Mouse (Mus musculus) heart, embryonic 12.5 days (tissue): ENCODE results near the gene Cfap45. TPM values are rescaled to one million over a fixed set of nuclear protein-coding genes. Genes with fewer than 3 reads are reported as not detected.

ENCODE experiments used
- ATAC-seq: fragments of 200-750 bp; cut with Nextera tagmentation; 2 replicates; pipeline ENCODE4 v1.8.0; 2017; ENCODE audit warnings: moderate TSS enrichment, moderate library complexity; ENCODE audit not compliant: insufficient number of reproducible peaks, low FRiP score
- H3K27ac ChIP-seq: fragments of 300-500 bp; sonication (generic); 2 replicates; pipeline ENCODE4 v1.5.1; 2016; ENCODE audit warnings: mild to moderate bottlenecking, moderate library complexity; ENCODE audit not compliant: poor library complexity, severe bottlenecking
- H3K27me3 ChIP-seq: fragments of 300-500 bp; sonication (generic); replicated peaks from 2 replicates; pipeline ENCODE4 v1.6.1; 2016; ENCODE audit warnings: mild to moderate bottlenecking, moderate library complexity
- H3K36me3 ChIP-seq: fragments of 300-500 bp; sonication (generic); 2 replicates; pipeline ENCODE4 v1.6.1; 2016; ENCODE audit warnings: mild to moderate bottlenecking, moderate library complexity
- H3K4me1 ChIP-seq: fragments of 300-500 bp; sonication (generic); replicated peaks from 2 replicates; pipeline ENCODE4 v1.6.1; 2016; ENCODE audit warnings: mild to moderate bottlenecking
- H3K4me2 ChIP-seq: fragments of 300-500 bp; sonication (generic); 2 replicates; pipeline ENCODE4 v1.6.1; 2016; ENCODE audit warnings: mild to moderate bottlenecking, moderate library complexity
- H3K4me3 ChIP-seq: fragments of 300-500 bp; sonication (generic); 2 replicates; pipeline ENCODE4 v1.5.1; 2016; ENCODE audit warnings: mild to moderate bottlenecking
- H3K9ac ChIP-seq: fragments of 300-500 bp; sonication (generic); 2 replicates; pipeline ENCODE4 v1.6.1; 2016; ENCODE audit warnings: mild to moderate bottlenecking, moderate library complexity
- H3K9me3 ChIP-seq: fragments of 300-500 bp; sonication (generic); replicated peaks from 2 replicates; pipeline ENCODE4 v1.6.1; 2016; ENCODE audit warnings: mild to moderate bottlenecking, moderate library complexity
- WGBS: fragments of 180-500 bp; shearing (Covaris S2); methylation state at CpG from one replicate; pipeline ENCODE4 v1.1.7; 2016; 5-methylcytosine and 5-hydroxymethylcytosine counted together
- polyA plus RNA-seq: library from polyadenylated mRNA; unstranded; fragments of >200 nt; fragmentation: Nextera tagmentation; extraction: Ambion mirVana; gene quantifications from 2 replicates; pipeline ENCODE4 v1.2.1, GENCODE M21; 2016

Cfap45 gene
- polyA plus RNA-seq, 1 experiment from 2014 or later: 1.7 TPM

DNA sequence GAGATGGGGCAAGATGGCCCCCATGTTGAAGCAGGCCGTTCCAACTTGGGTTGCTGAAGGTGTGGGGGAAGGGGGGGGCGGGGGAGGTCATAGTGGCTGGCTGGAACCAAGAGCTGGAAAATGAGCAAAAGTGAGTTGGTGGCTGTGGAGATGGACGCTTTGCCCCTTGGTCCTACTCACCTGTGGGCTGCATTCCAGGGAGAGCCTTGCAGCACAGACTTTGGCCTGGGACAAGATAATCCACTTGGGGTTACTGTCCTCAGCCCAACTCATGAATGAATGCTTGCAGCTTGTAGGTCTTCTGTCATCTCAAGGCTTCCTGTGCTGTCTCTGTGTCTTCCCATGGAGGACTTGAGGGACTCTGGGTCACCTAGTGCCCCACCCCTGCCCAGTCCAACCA lies 12.9 kb upstream of the Cfap45 start:
- no peak; the same call in 1 of the 2 replicates for ATAC-seq
- H3K4me2 ChIP-seq: no peak overlapping the region
- H3K4me1 ChIP-seq: peaks cover 86% of the 10 kb centered on the region
- H3K27ac ChIP-seq: peak overlapping the region; percentile 67
- H3K27me3 ChIP-seq: no peaks in the 10 kb centered on the region
- no peak overlapping the region for H3K9ac ChIP-seq
- 69% methylated on average over 3 of the region's 3 CpGs for WGBS
- peaks cover 45% of the 10 kb centered on the region for H3K36me3 ChIP-seq
- H3K9me3 ChIP-seq: no peaks in the 10 kb centered on the region
- H3K4me3 ChIP-seq: no peak overlapping the region

DNA sequence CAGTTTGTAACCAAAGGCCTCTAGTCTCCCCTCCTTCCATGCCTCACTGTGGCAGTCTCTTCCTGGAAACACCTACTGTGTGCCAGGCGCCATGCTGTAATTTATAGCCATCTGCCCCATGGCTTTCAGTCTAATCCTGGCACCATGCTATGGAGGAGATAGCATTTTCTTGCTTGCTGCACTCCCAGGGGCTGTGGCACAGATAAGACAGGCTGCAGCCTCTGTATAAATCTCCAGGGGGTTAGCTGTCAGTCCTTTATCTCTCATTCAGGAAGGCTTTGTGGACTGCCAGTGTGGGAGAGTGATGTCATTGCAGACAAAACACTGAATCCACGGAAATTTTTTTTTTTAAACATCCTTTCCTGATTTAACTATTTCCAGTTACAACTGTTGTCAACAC lies 12.4 kb upstream of the Cfap45 start:
- H3K4me2 ChIP-seq: no peak overlapping the region
- H3K27ac ChIP-seq: peak overlapping the region; percentile 67
- ATAC-seq: peak; percentile 72
- H3K4me3 ChIP-seq: no peak overlapping the region
- no peaks in the 10 kb centered on the region for H3K27me3 ChIP-seq
- H3K9me3 ChIP-seq: no peaks in the 10 kb centered on the region
- H3K4me1 ChIP-seq: peaks cover 86% of the 10 kb centered on the region
- 17% methylated on average over 2 of the region's 2 CpGs for WGBS
- peaks cover 45% of the 10 kb centered on the region for H3K36me3 ChIP-seq
- H3K9ac ChIP-seq: no peak overlapping the region

DNA sequence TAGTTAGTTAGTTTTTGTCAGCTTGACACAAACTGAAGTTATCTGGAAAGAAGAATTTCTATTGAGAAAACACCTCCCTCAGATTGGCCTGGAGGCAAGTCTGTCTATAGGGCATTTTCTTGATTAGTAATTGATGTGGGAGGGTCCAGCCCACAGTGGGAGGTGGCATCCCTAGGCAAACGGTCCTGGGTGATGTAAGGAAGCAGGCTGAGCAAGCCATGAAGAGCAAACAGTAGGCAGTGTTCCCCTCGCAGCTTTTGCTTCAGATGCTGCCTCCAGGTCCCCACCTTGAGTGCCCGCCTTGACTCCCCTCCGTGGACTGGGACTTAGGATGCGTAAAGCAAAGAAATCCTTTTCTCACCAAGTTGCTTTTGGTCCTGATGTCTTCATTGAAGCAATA lies 11.4 kb upstream of the Cfap45 start:
- peaks cover 86% of the 10 kb centered on the region for H3K4me1 ChIP-seq
- no peaks in the 10 kb centered on the region for H3K9me3 ChIP-seq
- H3K4me3 ChIP-seq: no peak overlapping the region
- H3K36me3 ChIP-seq: peaks cover 45% of the 10 kb centered on the region
- 72% methylated on average over 5 of the region's 5 CpGs for WGBS
- H3K4me2 ChIP-seq: no peak overlapping the region
- no peak overlapping the region; the same call in 1 of the 2 replicates for H3K9ac ChIP-seq
- H3K27me3 ChIP-seq: no peaks in the 10 kb centered on the region
- ATAC-seq: no peak
- H3K27ac ChIP-seq: peak overlapping the region; percentile 42; the same call in 1 of the 2 replicates

DNA sequence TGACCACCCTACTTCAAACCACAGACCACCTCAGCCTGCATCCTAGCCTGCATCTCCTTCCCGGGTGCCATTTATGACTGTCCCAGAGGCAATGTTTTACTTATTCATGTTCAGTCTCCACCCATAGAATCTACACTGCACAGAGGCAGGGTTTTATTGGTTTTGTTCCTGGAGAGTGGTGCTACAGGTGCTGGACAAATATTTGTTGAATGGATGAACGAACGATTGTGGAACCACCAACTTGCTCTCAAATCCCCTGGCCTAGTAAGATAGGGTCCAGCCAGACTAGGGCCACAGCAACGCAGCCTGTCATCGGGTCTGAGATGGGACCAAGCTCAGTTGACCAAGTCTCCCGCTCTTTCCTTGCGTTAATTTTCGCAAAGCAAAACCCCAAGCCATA lies 10.6 kb upstream of the Cfap45 start:
- 46% methylated on average over 8 of the region's 8 CpGs for whole genome bisulfite sequencing
- Histone ChIP-seq H3K4me1 (peaks cover 84% of the 10 kb centered on the region), H3K27ac (peak overlapping the region; percentile 56; the same call in 1 of the 2 replicates)

DNA sequence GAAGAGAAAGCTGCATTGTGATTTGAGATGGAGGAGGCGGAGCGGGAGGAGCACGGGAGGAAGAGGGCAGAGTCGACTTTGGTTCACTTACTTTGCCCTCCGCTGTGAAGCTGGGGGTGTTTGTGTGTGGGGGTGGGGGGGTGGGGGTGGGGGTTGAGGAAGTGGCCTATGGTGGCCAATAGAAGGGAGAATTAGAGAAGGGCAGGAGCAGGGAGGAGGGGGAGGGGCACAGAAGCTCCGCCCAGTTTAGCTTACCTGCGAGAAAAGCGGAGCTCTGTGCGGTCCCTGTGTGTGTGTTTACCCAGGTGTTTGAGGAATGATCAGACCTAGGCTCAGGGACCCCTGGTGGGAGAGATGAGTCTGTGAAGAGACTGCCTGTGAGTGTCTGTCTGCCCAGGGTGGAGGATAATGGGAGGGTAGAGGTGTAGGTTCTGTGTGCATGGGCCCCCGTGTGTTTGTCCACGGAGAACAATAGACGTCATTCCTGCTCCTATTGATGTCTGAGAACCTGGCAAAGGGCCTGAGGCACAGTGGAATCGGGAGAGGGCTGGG lies 10.1 kb upstream of the Cfap45 start:
- no peak overlapping the region for H3K4me2 ChIP-seq
- ATAC-seq: no peak

More for the DNA sequence above, 10.6 kb upstream of the Cfap45 start:
- H3K4me2 ChIP-seq: no peak overlapping the region
- H3K9me3 ChIP-seq: no peaks in the 10 kb centered on the region
- no peaks in the 10 kb centered on the region for H3K27me3 ChIP-seq
- no peak overlapping the region for H3K9ac ChIP-seq
- ATAC-seq: no peak
- H3K36me3 ChIP-seq: peaks cover 42% of the 10 kb centered on the region
- no peak overlapping the region for H3K4me3 ChIP-seq

DNA sequence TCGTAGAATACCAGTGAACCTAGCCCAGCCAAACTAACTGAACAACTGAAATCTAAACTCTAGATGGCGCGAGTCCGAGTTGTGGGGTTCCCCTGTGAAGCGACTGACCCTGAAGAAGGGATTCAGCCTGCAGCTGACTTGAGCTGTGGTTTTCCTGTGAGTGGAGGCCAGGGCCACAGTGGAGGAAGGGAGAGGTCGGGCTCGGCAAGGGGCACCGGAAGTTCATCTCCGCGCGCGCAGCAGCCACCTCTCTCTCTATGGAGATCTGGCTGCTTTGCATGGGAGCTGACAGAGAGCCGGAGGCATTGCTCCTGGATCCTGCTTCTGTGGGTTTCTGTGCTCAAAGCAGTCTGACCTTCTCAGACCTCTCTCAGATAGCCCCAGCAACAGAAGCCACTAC lies 7.6 kb upstream of the Cfap45 start:
- 0 out of 2 replicates have a peak overlapping the region, but pooled peaks have one; percentile 10 for H3K4me3 ChIP-seq
- peak overlapping the region; percentile 77 for H3K27ac ChIP-seq
- no peaks in the 10 kb centered on the region for H3K27me3 ChIP-seq
- H3K36me3 ChIP-seq: peaks cover 12% of the 10 kb centered on the region; the same call in 1 of the 2 replicates
- H3K4me1 ChIP-seq: peaks cover 63% of the 10 kb centered on the region
- peak overlapping the region; percentile 26 for H3K9ac ChIP-seq
- 20% methylated on average over 13 of the region's 13 CpGs for WGBS
- ATAC-seq: no peak
- peak overlapping the region; percentile 52 for H3K4me2 ChIP-seq
- peaks cover 4% of the 10 kb centered on the region for H3K9me3 ChIP-seq

More for the DNA sequence above, 10.1 kb upstream of the Cfap45 start:
- Histone ChIP-seq H3K4me1 (peaks cover 82% of the 10 kb centered on the region), H3K27ac (peak overlapping the region; percentile 56; the same call in 1 of the 2 replicates), H3K9ac (no peak overlapping the region), H3K9me3 (no peaks in the 10 kb centered on the region), H3K4me3 (no peak overlapping the region), H3K36me3 (peaks cover 37% of the 10 kb centered on the region), H3K27me3 (no peaks in the 10 kb centered on the region)
- WGBS: 26% methylated on average over 13 of the region's 13 CpGs

DNA sequence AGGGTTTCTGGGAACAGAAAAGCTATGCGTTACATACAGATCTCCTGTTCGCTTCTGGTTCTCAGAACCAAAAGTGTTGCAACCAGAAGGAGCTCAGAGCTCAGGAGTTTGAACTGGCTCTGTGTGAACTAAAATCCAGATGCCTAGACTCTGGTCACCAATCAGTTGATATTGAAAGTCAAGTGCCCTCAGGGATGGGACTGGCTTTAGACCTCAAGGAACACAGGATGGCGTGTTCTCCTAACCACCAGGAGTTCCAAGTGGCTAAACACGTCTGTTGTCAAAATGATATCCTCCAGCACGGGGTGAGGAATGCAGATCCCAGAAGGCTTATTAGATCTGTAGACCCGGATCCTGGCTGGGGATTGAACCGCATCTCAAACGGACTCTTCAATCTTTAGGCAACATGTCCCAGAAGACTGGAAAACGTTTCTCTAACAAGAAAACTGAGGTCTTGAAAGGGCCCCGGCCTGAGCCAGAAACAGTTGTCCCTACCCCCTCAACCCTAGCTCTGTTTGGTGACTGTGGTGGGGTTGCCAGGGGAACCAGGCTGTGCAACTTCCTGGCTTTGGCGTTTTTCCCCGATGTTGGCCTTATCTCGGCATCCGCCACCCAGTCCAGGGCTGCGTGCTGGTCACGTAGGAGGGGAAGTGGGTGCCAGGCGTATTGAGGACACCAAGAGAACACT lies 6.9 kb upstream of the Cfap45 start:
- Histone ChIP-seq H3K4me1 (peaks cover 56% of the 10 kb centered on the region), H3K9ac (no peak overlapping the region), H3K4me2 (peak overlapping the region; percentile 52), H3K27me3 (no peaks in the 10 kb centered on the region), H3K4me3 (no peak overlapping the region), H3K36me3 (peaks cover 5% of the 10 kb centered on the region; the same call in 1 of the 2 replicates), H3K9me3 (peaks cover 5% of the 10 kb centered on the region), H3K27ac (peak overlapping the region; percentile 77)
- ATAC-seq: peak; percentile 72
- 31% methylated on average over 17 of the region's 17 CpGs for WGBS

DNA sequence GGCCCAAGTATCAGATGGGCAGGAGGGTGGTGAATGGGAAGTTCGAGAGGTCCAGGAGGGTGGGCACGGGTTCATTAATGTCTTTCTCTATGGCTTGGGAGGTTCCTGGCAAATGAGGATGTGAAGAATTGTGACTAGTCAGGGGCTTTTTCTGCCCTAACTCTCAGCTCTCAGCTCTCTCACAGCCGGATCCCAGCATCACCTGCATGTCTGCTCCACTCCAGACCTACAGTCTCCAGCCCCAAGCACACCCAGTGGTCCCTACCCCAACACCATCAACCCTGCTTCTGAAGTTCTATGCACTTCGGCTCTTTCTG lies 6.4 kb upstream of the Cfap45 start:
- WGBS: 45% methylated on average over 4 of the region's 4 CpGs
- Histone ChIP-seq H3K27ac (peak overlapping the region; percentile 77), H3K4me1 (peaks cover 52% of the 10 kb centered on the region), H3K36me3 (peaks cover 2% of the 10 kb centered on the region; the same call in 1 of the 2 replicates), H3K27me3 (no peaks in the 10 kb centered on the region), H3K4me2 (peak overlapping the region; percentile 52; the same call in 1 of the 2 replicates), H3K9me3 (peaks cover 5% of the 10 kb centered on the region), H3K4me3 (no peak overlapping the region), H3K9ac (no peak overlapping the region)
- ATAC-seq: peak; percentile 4; the same call in 1 of the 2 replicates

DNA sequence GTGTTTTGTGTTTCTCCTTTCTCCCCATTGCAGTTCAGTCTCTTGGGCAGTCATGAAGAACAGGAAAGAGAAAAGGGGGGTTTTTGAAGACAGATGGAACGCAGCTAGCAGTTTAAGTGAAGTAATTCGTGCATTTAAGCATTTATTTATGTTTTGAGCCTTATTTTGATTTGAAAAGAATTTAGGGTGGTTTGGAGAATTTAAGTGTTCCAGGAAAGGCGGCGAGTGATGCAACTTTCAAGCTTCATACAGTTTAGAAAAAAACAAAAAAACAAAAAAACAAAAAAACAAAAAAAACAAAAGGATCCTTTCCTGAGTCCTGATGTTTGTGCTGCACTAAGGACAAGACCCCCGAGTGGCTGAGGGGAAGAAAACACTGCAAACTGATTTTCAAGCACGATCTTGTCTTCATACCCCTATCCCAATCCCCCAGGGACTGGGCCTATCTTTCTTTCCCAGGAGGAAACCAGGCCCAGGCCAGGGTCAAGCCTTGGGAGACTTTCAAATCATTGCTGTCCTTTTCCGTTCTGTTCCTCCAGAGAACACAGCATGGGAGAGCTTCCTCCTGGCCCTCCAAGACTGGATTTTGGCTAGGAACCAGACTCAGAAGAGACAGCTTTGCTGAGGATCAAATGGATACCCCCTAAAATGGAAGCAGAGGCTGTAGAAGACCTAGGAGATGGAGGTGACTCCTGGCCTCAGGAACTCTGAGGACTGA lies 5.9 kb upstream of the Cfap45 start:
- ATAC-seq: no peak
- Histone ChIP-seq H3K4me1 (peaks cover 56% of the 10 kb centered on the region), H3K9ac (no peak overlapping the region), H3K36me3 (no peaks in the 10 kb centered on the region), H3K27me3 (no peaks in the 10 kb centered on the region), H3K9me3 (peaks cover 5% of the 10 kb centered on the region), H3K4me3 (no peak overlapping the region), H3K27ac (peak overlapping the region; percentile 77), H3K4me2 (no peak overlapping the region)
- WGBS: 64% methylated on average over 7 of the region's 7 CpGs

DNA sequence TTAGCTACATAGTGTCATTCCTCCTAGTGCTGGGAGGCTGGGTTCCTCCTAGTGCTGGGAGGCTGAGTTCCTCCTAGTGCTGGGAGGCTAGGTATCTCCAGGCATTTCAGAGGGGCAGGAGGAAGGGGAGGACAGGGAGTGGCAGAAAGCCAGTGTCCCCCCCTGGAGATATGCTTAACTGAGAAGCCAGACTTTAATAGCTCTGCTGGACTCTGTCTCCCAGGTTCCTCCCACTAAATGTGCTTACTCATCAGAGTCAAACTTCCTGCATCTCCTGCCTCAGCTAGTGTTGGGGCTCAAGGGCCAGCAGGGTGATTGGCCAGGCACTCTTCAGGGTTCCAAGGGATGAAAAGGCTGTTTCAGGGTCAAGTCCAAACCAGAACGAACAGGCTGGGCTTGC lies 5.2 kb upstream of the Cfap45 start:
- H3K4me3 ChIP-seq: no peak overlapping the region
- H3K27ac ChIP-seq: peak overlapping the region; percentile 52
- ATAC-seq: no peak
- H3K4me2 ChIP-seq: no peak overlapping the region
- peaks cover 56% of the 10 kb centered on the region for H3K4me1 ChIP-seq
- 58% methylated on average over 1 of the region's 1 CpGs for WGBS
- peaks cover 5% of the 10 kb centered on the region for H3K9me3 ChIP-seq
- no peaks in the 10 kb centered on the region for H3K36me3 ChIP-seq
- H3K9ac ChIP-seq: no peak overlapping the region
- H3K27me3 ChIP-seq: no peaks in the 10 kb centered on the region

DNA sequence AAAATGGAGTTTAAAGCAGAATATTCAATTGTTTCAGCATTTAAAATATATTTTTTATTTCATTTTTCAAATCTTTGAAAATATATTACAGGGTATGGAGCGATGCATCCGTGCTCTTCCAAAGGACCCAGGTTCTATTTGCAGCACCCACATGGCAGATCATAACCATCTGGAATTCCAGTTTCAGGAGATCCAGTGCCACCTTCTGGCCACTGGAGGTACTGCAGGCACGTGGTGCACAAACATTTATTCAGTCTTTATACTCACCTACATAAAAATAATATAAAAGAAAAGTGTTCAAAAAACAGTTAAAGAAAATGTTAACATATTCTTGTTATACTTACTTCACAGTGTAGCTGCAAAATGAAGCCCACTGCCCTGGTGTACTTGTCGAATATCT lies 2.6 kb upstream of the Cfap45 start:
- peaks cover 46% of the 10 kb centered on the region for H3K4me1 ChIP-seq
- H3K4me2 ChIP-seq: no peak overlapping the region
- WGBS: 64% methylated on average over 4 of the region's 4 CpGs
- no peak overlapping the region for H3K27ac ChIP-seq
- no peak for ATAC-seq
- H3K9ac ChIP-seq: no peak overlapping the region
- no peaks in the 10 kb centered on the region for H3K27me3 ChIP-seq
- H3K9me3 ChIP-seq: peaks cover 5% of the 10 kb centered on the region
- no peaks in the 10 kb centered on the region for H3K36me3 ChIP-seq
- H3K4me3 ChIP-seq: no peak overlapping the region
